Mouse (Mus musculus): ENCODE results near the gene Spata20.

Spata20 gene

GRCm38 (mm10) chr11:94486001-94486400 is at the start of gene Spata20:
Spata20 (minus strand) TSS chr11:94486179.
- peak; percentile 82 for DNase-seq

GRCm38 (mm10) chr11:94533171-94533570 is 47.2 kb upstream of the Spata20 start:
- DNase-seq = no peak

GRCm38 (mm10) chr11:94528879-94529278 is 42.9 kb upstream of the Spata20 start:
- no peak for DNase-seq

GRCm38 (mm10) chr11:94526171-94526879 is 40.3 kb upstream of the Spata20 start:
- DNase-seq = no peak

GRCm38 (mm10) chr11:94521219-94521843 is 35.4 kb upstream of the Spata20 start, which contains the start of gene Mycbpap:
Mycbpap (minus strand) TSS chr11:94521742.
- peak; percentile 28 for DNase-seq

- DNase-seq = no peak
Measured at GRCm38 (mm10) chr11:94513452-94513851, 27.5 kb upstream of the Spata20 start.

GRCm38 (mm10) chr11:94508976-94509375 is 23.0 kb upstream of the Spata20 start:
- DNase-seq = no peak

- DNase-seq = no peak
Measured at GRCm38 (mm10) chr11:94501482-94501881, 15.5 kb upstream of the Spata20 start.

GRCm38 (mm10) chr11:94500362-94500761 is 14.4 kb upstream of the Spata20 start:
- no peak for DNase-seq

- no peak for DNase-seq
Measured at GRCm38 (mm10) chr11:94499661-94500152, 13.7 kb upstream of the Spata20 start, which contains the start of gene Epn3. Epn3 (minus strand) TSS chr11:94499974.

GRCm38 (mm10) chr11:94499035-94499434 is 13.1 kb upstream of the Spata20 start:
- DNase-seq = peak; percentile 58

GRCm38 (mm10) chr11:94498093-94498996 is 12.4 kb upstream of the Spata20 start:
- peak; percentile 52 for DNase-seq

- no peak for DNase-seq
Measured at GRCm38 (mm10) chr11:94495415-94495814, 9.4 kb upstream of the Spata20 start.

- no peak for DNase-seq
Measured at GRCm38 (mm10) chr11:94491749-94492099, 5.7 kb upstream of the Spata20 start.

GRCm38 (mm10) chr11:94491035-94491748 is 5.2 kb upstream of the Spata20 start:
- DNase-seq = no peak

- no peak for DNase-seq
Measured at GRCm38 (mm10) chr11:94489745-94490144, 3.8 kb upstream of the Spata20 start.

GRCm38 (mm10) chr11:94488767-94489533 is 3.0 kb upstream of the Spata20 start:
- DNase-seq = no peak

GRCm38 (mm10) chr11:94485223-94485622 is 756 bp downstream of the Spata20 start:
- no peak for DNase-seq

- DNase-seq = no peak
Measured at GRCm38 (mm10) chr11:94484636-94485035, 1.3 kb downstream of the Spata20 start.

- no peak for DNase-seq
Measured at GRCm38 (mm10) chr11:94483921-94484320, 2.1 kb downstream of the Spata20 start.

- DNase-seq = no peak
Measured at GRCm38 (mm10) chr11:94483436-94483835, 2.5 kb downstream of the Spata20 start.

- DNase-seq = no peak
Measured at GRCm38 (mm10) chr11:94482738-94483137, 3.2 kb downstream of the Spata20 start.

All from layer of hippocampus, adult 9-11 months (tissue).